Mouse (Mus musculus) embryonic facial prominence, embryonic 10.5 days (tissue): ENCODE results near the gene Rbm8a2. TPM values are rescaled to one million over a fixed set of nuclear protein-coding genes. Genes with fewer than 3 reads are reported as not detected.

Experiments used
- polyA plus RNA-seq: library from polyadenylated mRNA; unstranded; fragments of >200 nt; fragmentation: Nextera tagmentation; extraction: Ambion mirVana; gene quantifications from 2 replicates; pipeline ENCODE4 v1.2.1, GENCODE M21; 2016

Gene Rbm8a2
- polyA plus RNA-seq, 1 experiment from 2014 or later = 0.69 TPM

Other genes starting within 250 kb of the Rbm8a2 start
- 155 and 158 TPM in 2 replicates for gene Exo1, start 98.5 kb downstream of the Rbm8a2 start, polyA plus RNA-seq
- 0.33 TPM in 1 of 2 replicates, not detected in the other for gene Gm38100, start 58.8 kb downstream of the Rbm8a2 start, polyA plus RNA-seq